Mouse (Mus musculus): ENCODE measurements around the gene Ikbkg. TPM values are rescaled to one million over a fixed set of nuclear protein-coding genes. Genes with fewer than 3 reads are reported as not detected.
"Not testable (repeated sequence)": the region's sequence is repeated elsewhere in the genome, so short reads cannot be mapped to it uniquely, and the experiment has no call there.

Gene Ikbkg
- 10.1 and 14.7 TPM in 2 replicates for polyA plus RNA-seq (2012; rRNA removed)

GRCm38 (mm10) chrX:74392535-74393443 is at the start of gene Ikbkg, which contains the start of gene Fam3a:
Ikbkg (plus strand) TSS chrX:74393290.
Fam3a (minus strand) TSS chrX:74393272.
- TF ChIP-seq CTCF (IDR thresholded peaks at IDR 0.05; ENCODE audit: extremely low read depth, insufficient read depth, insufficient read length, insufficient replicate concordance), result peak; percentile 41; the same call in 1 of the 2 replicates
- peak; percentile 36 for TF ChIP-seq POLR2A (IDR thresholded peaks at IDR 0.05; ENCODE audit: low read depth, low read length)
- Histone ChIP-seq H3K27ac (ENCODE audit: insufficient read depth, low read length) (peak within 1 kb of the TSS; percentile 92), H3K27me3 (ENCODE audit: control insufficient read depth, insufficient read depth, low read length) (no peaks in the 10 kb centered on the region), H3K36me3 (ENCODE audit: control insufficient read depth, insufficient read depth, low read length) (no peaks in the 10 kb centered on the region), H3K4me3 (ENCODE audit: extremely low read depth, insufficient read depth, insufficient read length) (peak within 1 kb of the TSS; percentile 73), H3K4me1 (ENCODE audit: control insufficient read depth, insufficient read depth, insufficient read length) (peaks cover 4% of the 10 kb centered on the region; the same call in 1 of the 2 replicates)
- WGBS, result 23% methylated on average over 30 of the region's 30 CpGs
- peak; percentile 81 for DNase-seq (ENCODE audit: low read depth in 1 of 2, low spot score in 2 of 2)

DNA sequence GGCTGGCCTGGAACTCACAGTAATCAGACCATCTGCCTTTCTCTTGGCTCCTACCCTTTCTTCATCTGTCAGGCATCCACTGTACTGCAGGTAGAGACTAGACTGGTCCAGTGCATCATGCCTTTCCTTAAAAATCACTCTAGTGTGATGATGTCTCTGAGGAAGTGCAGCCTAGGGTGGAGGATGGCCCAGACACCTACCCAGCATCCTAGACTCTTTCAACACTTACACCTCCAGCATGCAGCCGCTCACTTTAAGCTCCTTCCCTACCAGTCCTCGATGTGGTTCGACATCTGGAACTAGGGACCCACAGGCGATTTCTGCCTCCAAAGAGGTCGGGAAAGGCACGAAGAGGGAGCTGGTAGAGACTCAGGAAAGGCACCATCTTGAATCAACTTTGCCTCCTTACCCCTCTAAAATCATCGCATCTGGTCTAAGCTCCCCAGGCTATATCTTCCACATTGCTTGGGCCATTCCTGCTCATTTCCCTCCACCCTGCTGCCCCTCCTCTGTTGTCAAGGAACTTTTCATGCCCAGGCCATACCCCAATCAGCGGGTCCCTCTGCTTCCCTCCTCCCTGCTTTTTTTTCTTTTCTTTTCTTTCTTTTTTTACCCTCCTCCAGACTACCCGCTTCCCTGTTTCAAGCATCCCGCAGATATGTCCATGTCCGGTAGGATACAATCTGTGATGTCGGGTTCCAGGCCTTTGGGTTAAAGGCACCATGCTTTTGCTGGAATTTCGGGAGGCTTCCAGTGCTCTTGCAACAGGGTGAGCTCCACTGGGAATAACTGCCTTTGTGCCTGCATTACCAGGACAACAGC is 40.2 kb upstream of the Ikbkg start:
- Histone ChIP-seq H3K36me3 (ENCODE audit: control insufficient read depth, insufficient read depth, low read length) (no peaks in the 10 kb centered on the region), H3K4me1 (ENCODE audit: control insufficient read depth, insufficient read depth, insufficient read length) (peaks cover 5% of the 10 kb centered on the region; the same call in 1 of the 2 replicates), H3K27ac (ENCODE audit: insufficient read depth, low read length) (peak overlapping the region; percentile 29; the same call in 1 of the 2 replicates), H3K4me3 (ENCODE audit: extremely low read depth, insufficient read depth, insufficient read length) (peak overlapping the region; percentile 59), H3K27me3 (ENCODE audit: control insufficient read depth, insufficient read depth, low read length) (no peaks in the 10 kb centered on the region)
- TF ChIP-seq CTCF (IDR thresholded peaks at IDR 0.05; ENCODE audit: extremely low read depth, insufficient read depth, insufficient read length, insufficient replicate concordance) (no peak), POLR2A (IDR thresholded peaks at IDR 0.05; ENCODE audit: low read depth, low read length) (no peak)
- no peak for DNase-seq (ENCODE audit: low read depth in 1 of 2, low spot score in 2 of 2)
- 22% methylated on average over 13 of the region's 13 CpGs for WGBS

- no peaks in the 10 kb centered on the region for H3K27me3 ChIP-seq (ENCODE audit: control insufficient read depth, insufficient read depth, low read length)
- H3K36me3 ChIP-seq (ENCODE audit: control insufficient read depth, insufficient read depth, low read length), result no peaks in the 10 kb centered on the region
- peak within 1 kb of the TSS; percentile 59 for H3K4me3 ChIP-seq (ENCODE audit: extremely low read depth, insufficient read depth, insufficient read length)
- peak within 1 kb of the TSS; percentile 29; the same call in 1 of the 2 replicates for H3K27ac ChIP-seq (ENCODE audit: insufficient read depth, low read length)
- peak; percentile 52 for TF ChIP-seq POLR2A (IDR thresholded peaks at IDR 0.05; ENCODE audit: low read depth, low read length)
- TF ChIP-seq CTCF (IDR thresholded peaks at IDR 0.05; ENCODE audit: extremely low read depth, insufficient read depth, insufficient read length, insufficient replicate concordance), result no peak
- H3K4me1 ChIP-seq (ENCODE audit: control insufficient read depth, insufficient read depth, insufficient read length), result peaks cover 5% of the 10 kb centered on the region; the same call in 1 of the 2 replicates
- 39% methylated on average over 11 of the region's 22 CpGs for WGBS
- peak; percentile 51 to 75 for DNase-seq (ENCODE audit: low read depth in 1 of 2, low spot score in 2 of 2)
These were observed 39.7 kb upstream of the Ikbkg start, which contains the start of gene Lage3 for GRCm38 (mm10) chrX:74353467-74353770. Lage3 (minus strand) TSS chrX:74353618.

DNA sequence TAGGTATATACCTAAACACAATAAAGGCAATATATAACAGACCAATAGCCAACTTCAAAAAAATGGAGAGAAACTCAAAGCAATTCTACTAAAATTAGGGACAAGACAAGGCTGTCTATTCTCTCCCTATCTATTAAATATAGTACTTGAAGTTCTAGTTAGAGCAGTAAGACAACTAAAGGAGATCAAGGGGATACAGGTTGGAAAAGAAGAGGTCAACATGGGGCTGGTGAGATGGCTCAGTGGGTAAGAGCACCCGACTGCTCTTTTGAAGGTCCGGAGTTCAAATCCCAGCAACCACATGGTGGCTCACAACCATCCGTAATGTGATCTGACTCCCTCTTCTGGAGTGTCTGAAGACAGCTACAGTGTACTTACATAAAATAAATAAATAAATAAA is 36.0 kb upstream of the Ikbkg start:
- not testable (repeated sequence) for H3K36me3 ChIP-seq (ENCODE audit: control insufficient read depth, insufficient read depth, low read length); H3K27ac ChIP-seq (ENCODE audit: insufficient read depth, low read length); DNase-seq (ENCODE audit: low read depth in 1 of 2, low spot score in 2 of 2); H3K4me1 ChIP-seq (ENCODE audit: control insufficient read depth, insufficient read depth, insufficient read length); H3K27me3 ChIP-seq (ENCODE audit: control insufficient read depth, insufficient read depth, low read length); H3K4me3 ChIP-seq (ENCODE audit: extremely low read depth, insufficient read depth, insufficient read length)
- 92% methylated on average over 3 of the region's 3 CpGs for WGBS

GRCm38 (mm10) chrX:74359171-74359570 is 33.9 kb upstream of the Ikbkg start:
- H3K36me3 ChIP-seq (ENCODE audit: control insufficient read depth, insufficient read depth, low read length), result no peaks in the 10 kb centered on the region
- WGBS, result 69% methylated on average over 11 of the region's 11 CpGs
- no peak for DNase-seq (ENCODE audit: low read depth in 1 of 2, low spot score in 2 of 2)
- H3K27ac ChIP-seq (ENCODE audit: insufficient read depth, low read length), result no peak overlapping the region
- no peaks in the 10 kb centered on the region for H3K27me3 ChIP-seq (ENCODE audit: control insufficient read depth, insufficient read depth, low read length)
- no peak overlapping the region for H3K4me3 ChIP-seq (ENCODE audit: extremely low read depth, insufficient read depth, insufficient read length)
- TF ChIP-seq CTCF (IDR thresholded peaks at IDR 0.05; ENCODE audit: extremely low read depth, insufficient read depth, insufficient read length, insufficient replicate concordance) (no peak), POLR2A (IDR thresholded peaks at IDR 0.05; ENCODE audit: low read depth, low read length) (no peak)
- H3K4me1 ChIP-seq (ENCODE audit: control insufficient read depth, insufficient read depth, insufficient read length), result no peaks in the 10 kb centered on the region

DNA sequence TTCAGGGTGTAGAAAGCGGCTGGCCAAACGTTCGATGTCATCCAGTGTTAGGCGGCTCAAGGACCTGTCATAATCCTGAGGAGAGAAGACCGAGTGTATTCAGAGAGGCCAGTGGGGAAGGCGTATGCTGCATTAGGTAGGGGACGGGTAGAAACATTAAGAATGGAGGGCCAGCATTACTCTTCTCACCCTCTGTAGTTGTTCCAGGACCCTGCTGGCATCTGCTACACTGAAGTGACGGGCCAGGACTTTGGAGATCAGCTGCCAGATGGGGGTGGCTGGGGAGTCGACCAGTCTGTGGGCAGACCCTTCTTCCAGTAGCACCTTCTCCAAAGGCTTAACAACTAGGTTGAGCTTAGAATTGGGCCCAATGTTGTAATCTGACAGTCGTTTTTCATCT is 25.6 kb upstream of the Ikbkg start:
- TF ChIP-seq CTCF (IDR thresholded peaks at IDR 0.05; ENCODE audit: extremely low read depth, insufficient read depth, insufficient read length, insufficient replicate concordance) (no peak), POLR2A (IDR thresholded peaks at IDR 0.05; ENCODE audit: low read depth, low read length) (no peak)
- Histone ChIP-seq H3K27ac (ENCODE audit: insufficient read depth, low read length) (no peak overlapping the region), H3K36me3 (ENCODE audit: control insufficient read depth, insufficient read depth, low read length) (peaks cover 1% of the 10 kb centered on the region; the same call in 1 of the 2 replicates), H3K4me1 (ENCODE audit: control insufficient read depth, insufficient read depth, insufficient read length) (peaks cover 5% of the 10 kb centered on the region; the same call in 1 of the 2 replicates), H3K27me3 (ENCODE audit: control insufficient read depth, insufficient read depth, low read length) (no peaks in the 10 kb centered on the region), H3K4me3 (ENCODE audit: extremely low read depth, insufficient read depth, insufficient read length) (peak overlapping the region; percentile 64)
- no peak for DNase-seq (ENCODE audit: low read depth in 1 of 2, low spot score in 2 of 2)
- WGBS, result 68% methylated on average over 10 of the region's 10 CpGs
